Mouse (Mus musculus): ENCODE data around the gene Iqschfp.

The Iqschfp gene

DNA sequence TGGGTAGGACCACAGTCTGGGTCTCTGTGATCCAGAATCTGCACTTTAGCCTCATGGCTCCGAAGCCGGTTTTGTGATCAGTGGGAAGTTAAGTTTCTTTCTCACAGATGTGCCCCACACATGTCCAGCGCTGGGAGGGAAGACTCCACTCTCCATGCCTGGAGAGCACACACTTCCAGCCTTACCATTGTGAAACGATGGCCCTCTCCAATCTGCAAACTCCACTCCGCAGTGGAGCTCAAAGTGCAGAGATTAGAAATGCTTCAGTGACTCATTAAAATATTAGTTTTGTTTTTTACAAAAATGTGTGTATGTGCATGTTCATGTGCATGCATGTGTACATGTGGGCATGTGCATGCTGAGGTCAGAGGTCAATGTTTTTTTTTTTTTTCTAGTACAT is 626.6 kb downstream of the Iqschfp start:
- no peak for DNase-seq (ENCODE audit: extremely low read depth, low read depth)

DNA sequence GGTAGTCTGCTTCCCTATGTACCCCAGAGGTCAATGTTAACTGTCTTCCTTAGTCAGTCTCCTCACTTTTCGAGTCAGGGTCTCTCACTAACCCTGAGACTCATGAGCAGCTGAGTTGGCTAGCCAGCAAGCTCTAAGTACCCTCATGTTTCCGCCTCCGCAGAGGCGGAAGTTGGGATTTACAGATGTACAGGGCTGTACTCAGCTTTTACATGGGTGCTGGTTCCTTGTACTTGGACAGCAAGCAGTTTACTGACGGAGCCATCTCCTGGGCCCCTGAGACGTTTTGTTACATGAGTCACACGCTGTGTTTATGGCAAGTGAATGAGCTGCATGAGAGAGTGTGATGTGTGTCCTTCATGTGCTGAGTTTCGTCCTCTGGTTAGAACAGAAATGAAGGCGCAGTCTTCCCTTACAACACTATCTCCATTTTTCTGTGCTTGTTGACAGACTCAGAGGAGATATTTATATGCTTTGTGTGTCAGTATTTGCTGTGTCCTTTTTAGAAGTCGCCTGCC is 633.4 kb downstream of the Iqschfp start:
- no peak for DNase-seq (ENCODE audit: extremely low read depth, low read depth)

DNA sequence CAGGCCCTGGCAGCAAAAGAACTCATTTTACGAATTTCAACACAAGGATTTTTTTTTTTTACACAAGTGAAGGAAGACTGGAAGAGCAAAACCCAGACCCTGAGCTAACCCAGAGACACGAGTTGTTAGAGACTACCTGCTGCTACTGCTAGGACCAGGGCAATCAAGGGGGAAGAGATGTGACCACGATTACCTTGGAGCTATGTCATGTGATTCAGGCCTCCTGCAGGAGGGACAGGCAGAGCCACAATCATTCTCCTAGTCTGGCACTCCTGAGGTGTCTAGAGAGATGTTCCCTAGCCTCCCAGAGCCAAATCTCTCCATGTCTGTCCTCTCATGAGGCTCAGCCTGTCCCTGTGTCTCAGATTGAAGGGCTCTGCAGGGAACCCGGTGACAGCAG is 634.4 kb downstream of the Iqschfp start:
- no peak for DNase-seq (ENCODE audit: extremely low read depth, low read depth)

DNA sequence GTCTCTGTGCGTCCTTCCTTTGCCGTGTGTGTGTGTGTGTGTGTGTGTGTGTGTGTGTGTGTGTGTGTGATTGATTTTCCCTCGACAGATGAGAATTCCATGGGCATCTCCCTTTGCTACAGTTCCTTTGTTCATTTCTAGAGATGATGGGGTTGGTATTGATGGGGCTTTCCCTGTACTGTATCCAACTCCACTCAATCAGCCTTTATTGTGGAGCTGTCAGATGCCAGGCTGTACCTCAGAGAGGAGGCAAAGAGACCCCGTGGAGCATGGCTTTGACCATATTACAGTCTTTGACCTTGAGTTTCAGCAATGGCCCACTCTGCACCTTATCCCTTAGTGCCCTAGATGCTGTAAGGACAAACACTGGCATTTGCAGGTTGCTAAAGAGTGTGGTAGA is 635.1 kb downstream of the Iqschfp start:
- DNase-seq (ENCODE audit: extremely low read depth, low read depth): no peak

DNA sequence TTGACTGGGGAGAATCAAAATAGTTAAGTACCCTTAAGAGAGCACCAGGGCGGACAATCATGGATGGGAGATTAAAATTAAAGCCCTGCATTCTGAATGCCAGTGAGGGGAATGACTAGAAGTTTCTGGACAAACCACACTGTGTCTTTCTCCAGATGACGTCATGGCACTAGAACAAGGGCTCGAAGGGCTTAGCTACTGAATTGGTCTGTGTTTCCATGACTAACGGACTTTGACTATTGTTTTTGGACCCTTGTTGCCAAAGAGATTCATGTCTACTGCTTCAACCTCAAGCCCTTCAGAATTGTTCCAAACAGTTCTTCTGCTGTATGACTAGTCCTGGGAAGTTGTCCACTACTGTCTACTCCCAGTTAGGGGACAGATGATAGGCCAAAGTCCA is 639.9 kb downstream of the Iqschfp start:
- DNase-seq (ENCODE audit: extremely low read depth, low read depth): no peak

DNA sequence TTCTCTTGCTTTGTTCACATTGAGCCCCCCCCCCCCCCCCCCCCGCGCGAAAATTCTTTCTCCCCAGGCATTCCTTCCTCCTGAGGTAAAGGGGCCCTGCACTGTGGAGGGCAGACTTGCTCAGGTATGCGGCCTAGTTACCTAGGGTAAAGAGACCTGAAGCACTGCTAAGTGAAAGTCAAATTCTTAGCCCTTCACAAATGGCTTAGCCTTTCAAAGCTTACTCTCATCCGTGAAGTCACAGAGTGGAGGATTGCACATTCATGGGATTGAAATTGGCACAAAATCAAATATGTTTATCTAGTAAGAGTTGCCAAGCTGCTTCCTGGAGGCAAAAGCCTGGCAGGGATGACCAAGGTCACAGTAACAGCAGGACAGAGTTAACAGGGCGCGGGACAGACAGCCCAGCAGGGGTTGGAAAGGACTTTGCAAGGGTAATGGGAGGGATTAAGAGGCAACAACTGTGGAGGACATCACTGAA is 642.6 kb downstream of the Iqschfp start:
- no peak for DNase-seq (ENCODE audit: extremely low read depth, low read depth)

DNA sequence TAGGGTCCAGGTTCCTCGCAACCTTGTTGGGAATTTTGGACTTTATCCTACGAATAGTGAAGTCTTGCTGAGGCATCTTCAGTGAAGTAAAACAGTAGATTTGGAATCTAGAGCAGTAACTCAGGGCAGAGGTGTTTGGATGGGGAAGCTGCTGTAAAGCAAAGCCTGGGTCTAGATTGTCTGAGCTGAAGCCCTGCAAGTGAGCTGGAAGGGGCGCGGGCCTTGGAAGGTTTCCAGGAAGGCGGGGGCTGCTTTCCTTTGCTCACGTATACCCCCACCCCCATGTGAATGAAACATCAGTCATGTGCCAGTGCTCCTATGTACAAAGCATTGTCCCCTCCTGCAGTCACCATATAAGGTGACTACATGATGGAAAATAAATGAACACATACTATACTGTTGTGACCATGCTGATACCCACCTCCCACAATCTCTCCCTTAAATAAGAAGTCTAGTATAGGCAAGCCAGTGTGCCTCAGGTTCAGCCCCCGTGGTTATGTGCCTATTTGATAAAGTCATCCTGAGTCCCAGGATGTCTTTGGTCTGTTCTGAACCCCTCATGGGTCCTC is 643.2 kb downstream of the Iqschfp start:
- DNase-seq (ENCODE audit: extremely low read depth, low read depth): no peak

DNA sequence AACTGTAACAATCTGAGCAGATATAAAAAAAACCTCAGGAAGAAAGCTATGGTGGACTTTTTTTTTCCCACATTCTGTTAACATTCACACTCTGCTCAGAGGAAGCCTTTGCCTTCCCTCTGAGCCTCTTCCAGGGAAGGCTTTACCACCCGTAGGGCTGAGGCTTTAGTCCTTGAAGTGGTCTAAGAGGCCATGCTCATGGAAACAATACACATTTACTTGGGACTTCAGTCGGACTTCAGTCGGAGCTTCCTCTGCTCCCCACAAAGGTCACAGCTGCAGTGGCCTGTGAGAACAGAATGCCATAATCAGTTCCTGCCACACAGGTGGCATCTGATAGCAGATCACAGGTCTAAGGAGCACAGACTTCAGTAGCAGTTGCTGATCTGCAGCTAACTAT is 644.0 kb downstream of the Iqschfp start:
- no peak for DNase-seq (ENCODE audit: extremely low read depth, low read depth)

DNA sequence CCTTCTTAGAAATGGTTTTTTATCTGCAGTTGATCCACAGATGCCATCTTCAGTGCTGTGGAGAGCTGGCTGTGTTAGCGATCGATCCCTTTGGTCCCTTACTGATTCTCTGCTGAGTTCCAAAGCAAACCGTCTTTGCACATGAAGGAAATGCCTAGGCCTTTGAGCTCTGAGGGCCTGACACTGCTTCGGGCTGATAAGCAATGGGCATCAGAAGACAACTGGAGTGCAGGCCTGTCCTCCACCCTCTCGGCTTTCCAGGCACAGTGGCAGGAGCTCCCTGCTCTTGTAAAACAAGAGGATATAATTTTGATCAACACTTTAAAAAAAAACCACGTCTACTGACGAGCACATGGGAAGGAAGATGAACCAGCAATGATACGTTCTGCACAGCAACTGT is 649.7 kb downstream of the Iqschfp start:
- DNase-seq (ENCODE audit: extremely low read depth, low read depth): no peak

DNA sequence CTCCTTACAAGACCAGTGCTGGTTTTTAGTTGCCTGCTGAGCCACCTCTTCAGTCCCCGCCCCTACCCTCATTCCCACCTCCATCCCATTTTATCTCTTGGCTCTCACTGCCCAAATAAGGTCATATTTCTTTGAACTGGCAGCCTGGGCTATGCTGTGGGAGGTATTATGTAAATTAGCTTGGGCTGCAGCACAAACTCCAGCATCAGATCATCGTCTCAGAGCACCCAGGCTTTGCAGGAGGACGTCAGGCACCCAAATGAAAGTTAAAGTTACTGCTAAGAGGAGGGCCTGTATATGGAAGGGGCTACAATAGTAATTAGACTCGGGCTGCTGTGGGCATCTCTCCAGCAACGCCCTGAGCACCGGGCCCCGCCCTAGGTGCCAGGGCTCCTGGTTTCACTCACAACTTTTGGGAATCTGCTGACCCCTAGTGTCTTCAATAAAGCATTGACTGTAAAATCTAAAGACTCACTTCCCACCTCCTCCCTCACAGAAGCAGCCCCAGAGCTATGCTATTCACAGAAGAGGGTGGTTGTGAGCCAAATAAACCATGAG is 651.0 kb downstream of the Iqschfp start:
- DNase-seq (ENCODE audit: extremely low read depth, low read depth): peak; percentile 79

DNA sequence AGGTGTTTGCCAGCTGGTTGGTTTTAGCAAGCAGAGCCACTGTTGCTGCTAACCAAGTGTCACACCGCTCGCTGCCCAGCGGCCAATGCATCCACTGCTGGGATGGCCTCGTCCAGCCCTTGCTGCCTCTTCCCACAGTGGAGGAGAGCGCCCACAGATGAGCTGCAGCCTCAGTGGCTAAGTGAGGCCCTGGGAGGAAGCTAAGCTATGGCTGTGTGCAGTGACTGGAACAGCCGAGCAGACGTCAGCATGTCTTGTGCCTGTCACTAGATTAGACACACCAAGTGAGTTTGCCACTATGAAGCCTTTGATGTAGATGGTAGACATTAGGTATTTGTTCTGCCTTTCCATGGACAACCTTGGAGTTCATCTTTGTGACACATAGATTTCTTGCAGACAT is 652.8 kb downstream of the Iqschfp start:
- DNase-seq (ENCODE audit: extremely low read depth, low read depth): no peak

DNA sequence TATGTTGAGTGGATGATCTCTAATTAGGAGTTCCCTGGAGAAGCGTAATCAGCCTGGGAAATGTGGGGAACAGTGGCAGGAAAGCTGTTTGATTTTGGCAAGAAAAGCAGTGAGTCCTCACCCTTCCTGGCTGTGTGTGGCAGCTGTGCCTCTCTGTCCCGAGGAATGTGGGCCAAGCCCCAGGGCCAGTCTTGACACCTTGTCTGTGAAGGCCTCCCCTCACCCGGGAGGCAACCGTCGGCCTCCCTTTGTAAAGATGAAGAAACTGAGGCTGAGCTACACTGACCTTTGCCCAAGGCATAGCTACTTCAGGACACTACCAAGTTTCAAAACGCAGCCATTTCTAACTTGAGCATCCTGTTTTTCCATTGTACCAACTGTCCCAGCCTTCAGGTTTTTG is 653.9 kb downstream of the Iqschfp start:
- no peak for DNase-seq (ENCODE audit: extremely low read depth, low read depth)

DNA sequence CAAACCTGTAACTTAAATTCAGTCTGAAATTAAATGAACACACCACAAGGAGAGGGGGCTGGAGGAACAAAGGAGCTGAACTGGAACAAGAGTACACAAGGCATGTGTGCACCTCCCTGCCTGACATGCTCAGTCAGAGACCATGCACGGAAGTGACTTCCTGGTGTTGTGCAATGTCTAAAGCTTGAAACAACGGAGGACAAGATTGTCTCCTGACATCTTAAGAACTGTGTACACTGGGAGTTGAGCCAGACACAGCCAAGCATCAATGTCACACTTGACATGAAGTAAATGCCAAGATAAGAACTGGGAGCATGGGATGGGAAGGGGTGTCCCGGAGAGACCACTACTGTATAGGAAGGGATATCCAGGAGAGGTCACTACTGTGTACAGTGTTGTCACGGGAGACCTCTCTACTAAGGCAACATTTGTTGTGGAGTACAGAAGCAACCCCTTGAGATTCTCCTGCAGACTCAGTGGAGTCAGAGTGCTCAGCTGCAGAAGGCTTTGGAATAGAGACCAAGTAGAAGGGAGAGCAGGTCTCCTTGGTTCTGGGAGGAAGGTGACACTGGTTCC is 663.1 kb downstream of the Iqschfp start:
- no peak for DNase-seq (ENCODE audit: extremely low read depth, low read depth)

DNA sequence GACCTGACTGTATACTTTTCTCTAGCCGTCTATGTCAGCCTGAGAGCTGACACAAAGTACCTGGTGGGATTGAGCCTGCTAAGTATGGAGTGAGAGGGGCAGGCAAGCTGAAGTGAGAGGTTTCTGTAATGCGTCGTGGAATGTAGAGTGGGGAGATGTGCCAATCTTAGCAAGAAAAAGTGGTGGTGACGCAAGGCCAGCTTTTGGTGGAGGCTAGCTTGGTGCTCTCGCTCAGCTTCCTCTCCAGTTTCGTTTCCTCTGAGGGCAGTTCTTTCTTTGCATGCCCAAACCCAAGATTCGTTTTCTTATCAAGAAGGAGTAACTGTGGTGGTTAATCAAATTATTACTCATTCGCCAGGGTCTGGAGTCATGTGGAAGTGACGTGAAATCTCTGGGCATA is 664.9 kb downstream of the Iqschfp start:
- DNase-seq (ENCODE audit: extremely low read depth, low read depth): no peak

DNA sequence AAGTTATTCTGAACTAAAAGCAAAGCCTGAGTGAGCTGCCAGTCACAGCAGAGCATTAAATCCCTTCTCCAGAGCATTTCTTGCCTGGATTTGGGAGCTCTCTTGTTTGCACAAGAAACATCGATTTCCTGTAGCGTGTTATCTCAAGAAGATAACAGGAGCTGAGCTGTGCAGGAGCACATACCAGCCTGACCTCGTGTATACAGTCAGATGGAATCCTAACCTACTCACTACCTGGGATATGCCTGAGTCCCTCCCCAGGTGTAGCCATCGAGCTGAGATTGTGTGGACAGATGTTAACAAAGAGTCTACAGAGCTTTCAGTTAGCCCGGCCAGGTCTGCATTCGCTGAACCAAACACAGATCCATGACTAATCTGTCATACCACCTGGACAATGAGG is 666.7 kb downstream of the Iqschfp start:
- DNase-seq (ENCODE audit: extremely low read depth, low read depth): no peak

DNA sequence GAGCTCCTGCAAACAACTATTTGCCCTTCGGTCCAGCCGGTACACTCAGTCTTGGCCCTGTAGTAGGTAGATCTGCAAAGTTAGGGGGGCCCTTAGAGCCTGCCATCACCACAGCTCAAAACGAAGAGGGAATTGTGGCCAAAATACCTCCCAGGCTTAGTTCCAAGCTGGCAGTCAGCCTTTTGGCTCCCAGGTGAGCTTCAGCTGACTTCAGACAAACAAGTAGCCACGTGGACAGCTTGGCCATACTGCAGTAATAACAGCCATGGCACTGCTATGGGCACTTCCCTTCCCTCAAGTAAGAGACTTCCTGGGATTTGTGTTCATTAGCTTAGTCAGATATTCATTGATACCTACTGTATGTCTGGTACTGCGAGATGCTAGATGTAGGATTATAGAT is 668.0 kb downstream of the Iqschfp start:
- DNase-seq (ENCODE audit: extremely low read depth, low read depth): no peak

DNA sequence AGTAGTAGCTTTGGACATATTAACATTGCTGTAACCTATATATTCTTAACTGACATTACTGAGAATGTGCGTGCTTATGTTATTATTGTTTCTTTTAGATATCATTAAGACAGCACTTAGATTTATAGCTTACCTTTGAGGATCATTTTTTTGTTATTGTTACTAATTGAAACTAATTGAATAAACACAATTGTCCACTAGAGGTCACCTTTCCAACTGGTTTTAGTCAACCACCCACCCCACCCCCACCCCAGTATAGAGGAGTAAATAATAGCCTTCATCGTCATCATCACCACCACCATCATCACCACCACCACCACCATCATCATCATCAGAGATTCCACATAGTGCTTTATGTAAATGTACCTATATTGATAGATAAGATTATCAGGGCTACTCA is 670.8 kb downstream of the Iqschfp start:
- DNase-seq (ENCODE audit: extremely low read depth, low read depth): no peak

DNA sequence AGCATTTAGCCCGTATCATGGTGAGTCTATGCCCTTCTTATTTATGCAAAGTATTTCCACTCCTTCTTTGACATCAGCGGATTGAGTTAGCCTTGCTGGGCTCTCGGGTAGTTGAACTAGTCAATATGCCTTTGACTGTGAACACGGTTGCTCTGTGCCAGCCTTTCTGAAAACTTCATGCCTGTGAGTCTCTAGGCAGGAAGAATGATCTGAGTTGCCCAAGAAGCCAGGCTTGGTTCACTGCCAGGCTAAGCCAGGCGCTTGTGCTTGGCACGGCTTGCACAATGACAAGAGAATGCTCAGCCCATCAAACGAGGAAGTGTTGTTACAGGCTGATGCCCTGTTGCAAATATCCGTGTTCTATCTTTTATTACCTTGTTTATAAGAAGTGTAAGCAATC is 671.9 kb downstream of the Iqschfp start:
- no peak for DNase-seq (ENCODE audit: extremely low read depth, low read depth)

DNA sequence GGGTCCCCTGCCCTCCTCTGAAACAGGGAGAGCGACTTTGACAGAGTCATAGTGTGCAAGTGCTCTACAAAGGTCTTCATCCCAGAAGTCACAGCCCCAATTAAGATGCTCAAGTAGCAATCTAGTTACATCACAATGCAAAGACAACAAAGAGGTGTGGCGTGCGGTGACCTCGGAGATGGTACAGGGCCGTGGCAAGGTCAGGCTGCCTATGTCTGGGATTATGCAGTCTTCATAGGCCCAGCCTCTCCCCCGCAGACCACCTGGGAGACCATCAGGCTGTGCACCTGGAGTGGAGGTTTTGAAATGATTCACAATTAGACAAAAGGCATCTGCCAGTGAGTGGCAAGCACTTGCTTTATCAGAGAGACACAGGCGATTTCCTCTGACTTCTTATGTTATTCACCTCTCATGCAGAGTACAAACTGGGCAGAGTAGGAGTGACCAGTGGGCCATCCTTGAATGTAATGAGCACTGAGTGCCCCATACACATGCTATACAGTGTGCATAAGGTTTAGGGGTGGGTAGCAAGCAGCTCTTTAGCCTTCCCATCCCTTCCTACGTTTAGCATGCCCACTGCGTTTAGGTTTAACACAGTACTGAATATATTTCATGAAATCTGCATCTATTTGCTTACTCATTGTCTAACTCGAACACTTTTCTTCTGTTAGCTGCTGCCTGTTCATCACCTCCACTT is 673.1 kb downstream of the Iqschfp start:
- no peak for DNase-seq (ENCODE audit: extremely low read depth, low read depth)

DNA sequence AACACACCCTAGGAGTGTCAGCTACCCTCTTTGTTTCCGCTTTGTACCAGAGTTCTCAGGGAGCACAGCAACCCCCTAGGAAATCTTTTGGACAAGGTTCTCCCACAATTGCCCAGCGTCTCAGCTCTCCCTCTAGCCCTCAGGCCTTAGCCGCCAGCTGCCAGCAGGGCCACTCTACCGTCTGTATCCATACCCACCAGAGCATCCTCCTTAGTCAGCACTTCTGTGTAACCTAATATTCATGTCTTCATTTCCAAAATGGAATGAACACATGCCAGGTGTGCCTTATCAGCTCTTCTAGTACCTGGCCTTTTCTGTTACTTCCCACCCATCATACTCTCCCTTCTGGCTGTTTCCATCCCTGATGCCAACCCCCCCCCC is 673.6 kb downstream of the Iqschfp start:
- no peak for DNase-seq (ENCODE audit: extremely low read depth, low read depth)

DNA sequence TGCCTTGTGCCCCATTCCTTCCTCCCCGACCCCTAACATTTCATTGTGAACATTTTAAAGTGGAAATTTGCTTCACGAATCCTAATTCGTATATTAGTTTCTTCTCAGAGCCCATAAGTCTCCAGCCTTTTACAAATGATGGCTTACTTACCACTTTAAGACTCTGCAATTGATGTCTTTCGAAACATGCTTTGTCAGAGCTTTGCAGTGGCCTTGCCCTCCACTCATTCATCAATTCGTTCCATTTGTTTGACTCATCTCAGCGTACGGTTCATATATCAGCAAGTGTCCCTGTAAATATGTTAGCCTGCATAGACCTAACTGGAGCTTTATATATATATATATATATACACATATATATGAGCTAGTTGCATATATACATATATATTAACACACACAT is 675.5 kb downstream of the Iqschfp start:
- no peak for DNase-seq (ENCODE audit: extremely low read depth, low read depth)

DNA sequence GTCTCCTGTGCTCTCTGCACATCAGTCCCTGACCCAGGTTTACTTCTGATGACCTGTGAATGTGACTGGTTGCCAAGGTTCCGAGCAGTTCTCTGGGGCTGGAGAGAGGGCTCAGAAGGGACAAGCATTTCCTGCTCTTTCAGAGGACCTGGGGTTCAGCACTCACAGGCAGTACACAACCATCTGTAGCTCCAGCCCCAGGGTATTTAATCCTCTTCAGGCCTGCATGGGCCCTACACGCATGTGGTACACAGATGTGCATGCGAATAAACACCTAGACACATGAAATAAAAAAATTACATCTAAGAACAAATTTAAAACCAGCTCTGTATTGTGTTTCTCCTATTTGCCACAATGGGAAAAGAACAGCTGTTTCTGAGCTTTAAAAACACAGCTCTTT is 676.1 kb downstream of the Iqschfp start:
- DNase-seq (ENCODE audit: extremely low read depth, low read depth): no peak

DNA sequence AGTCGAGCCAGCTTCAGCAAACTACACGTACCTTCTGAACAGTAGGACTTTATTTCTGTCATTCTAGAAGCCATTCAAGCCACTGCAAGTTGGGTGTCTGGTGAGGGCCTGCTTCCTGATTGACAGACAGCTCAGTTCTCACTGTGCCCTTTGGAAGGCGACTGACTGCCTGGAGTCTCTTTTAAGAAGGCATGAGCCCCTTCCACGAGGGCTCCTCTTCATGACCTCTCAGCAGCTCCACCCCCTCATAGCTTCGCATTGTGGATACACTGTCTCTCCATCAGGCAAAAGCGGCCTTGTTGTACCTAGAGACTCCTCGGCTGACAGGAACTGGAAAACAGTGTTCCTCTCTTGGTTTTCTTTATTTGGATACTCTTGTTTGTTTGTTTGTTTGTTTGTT is 676.7 kb downstream of the Iqschfp start:
- DNase-seq (ENCODE audit: extremely low read depth, low read depth): no peak

Data from MEL-GATA-1-ER (cell line).